Mouse (Mus musculus) CH12.LX (cell line): Measurements from ENCODE around the gene Ccdc40. TPM values are rescaled to one million over a fixed set of nuclear protein-coding genes. Genes with fewer than 3 reads are reported as not detected.
"Not testable (repeated sequence)": the region's sequence is repeated elsewhere in the genome, so short reads cannot be mapped to it uniquely, and the experiment has no call there.

Experiments
- DNase-seq: peaks from one replicate; pipeline ENCODE4 v3.0.0-alpha.2; 2013; ENCODE audit errors: extremely low read depth
- H3K27ac ChIP-seq: 2 replicates; pipeline ENCODE4 v1.5.1; 2012; ENCODE audit warnings: low read depth, mild to moderate bottlenecking, control low read depth, moderate library complexity; ENCODE audit not compliant: insufficient read depth
- H3K27me3 ChIP-seq: replicated peaks from 2 replicates; pipeline ENCODE3; 2012; ENCODE audit warnings: inconsistent platforms
- H3K36me3 ChIP-seq, 2 experiments: replicated peaks in 1 of 2; 2 replicates each; pipeline versions ENCODE3 to v1.6.1; 2012; ENCODE audit warnings: inconsistent platforms in 1 of 2, low read length in 1 of 2, mild to moderate bottlenecking in 1 of 2, mixed read lengths in 1 of 2, moderate library complexity in 1 of 2; ENCODE audit not compliant: control insufficient read depth in 1 of 2, insufficient read depth in 1 of 2
- H3K4me1 ChIP-seq, 2 experiments: 2 replicates each; pipeline ENCODE4 v1.6.1; 2012; ENCODE audit warnings: inconsistent platforms in 1 of 2, moderate library complexity in 1 of 2; ENCODE audit not compliant: insufficient read depth in 2 of 2, control insufficient read depth in 1 of 2
- H3K4me2 ChIP-seq: 2 replicates; pipeline ENCODE4 v1.6.1; 2012; ENCODE audit warnings: low read depth, mild to moderate bottlenecking, control low read depth; ENCODE audit not compliant: poor library complexity, insufficient read depth, severe bottlenecking
- H3K4me3 ChIP-seq, 3 experiments: fragments of 150-350 bp in 1 of 3; sonication (generic) in 1 of 3; replicated peaks in 1 of 3; 2 replicates each; pipeline versions ENCODE3 to v1.5.1; 2011 to 2012; ENCODE audit warnings: low read depth in 2 of 3, low read length in 2 of 3, mild to moderate bottlenecking in 2 of 3, moderate library complexity in 2 of 3, control low read depth in 1 of 3, improper control_type of control experiment in 1 of 3, inconsistent platforms in 1 of 3, mixed read lengths in 1 of 3; ENCODE audit not compliant: poor library complexity in 1 of 3
- H3K79me2 ChIP-seq: replicated peaks from 2 replicates; pipeline ENCODE4 v1.6.1; 2012; ENCODE audit warnings: mild to moderate bottlenecking, moderate library complexity; ENCODE audit not compliant: control insufficient read depth, poor library complexity, insufficient read depth, severe bottlenecking; ENCODE audit errors: extremely low read depth
- H3K9ac ChIP-seq: 2 replicates; pipeline ENCODE4 v1.6.1; 2012; ENCODE audit warnings: low read depth, mild to moderate bottlenecking, control low read depth, moderate library complexity; ENCODE audit not compliant: insufficient read depth
- H3K9me3 ChIP-seq: replicated peaks from 2 replicates; pipeline ENCODE3; 2012; ENCODE audit warnings: low read length, inconsistent platforms, mixed read lengths
- ELF1 ChIP-seq: IDR thresholded peaks from 2 replicates; pipeline ENCODE4 v1.6.1; 2014; ENCODE audit warnings: low read depth, mild to moderate bottlenecking, inconsistent platforms, low read length, improper control_type of control experiment
- JUND ChIP-seq: conservative IDR thresholded peaks from 2 replicates; pipeline ENCODE4 v1.6.1; 2011; ENCODE audit warnings: low read depth, low read length, improper control_type of control experiment
- POLR2A ChIP-seq: IDR thresholded peaks from 2 replicates; pipeline ENCODE4 v1.6.1; 2011; ENCODE audit warnings: low read depth, mild to moderate bottlenecking, improper control_type of control experiment, low read length
- POLR2AphosphoS2 ChIP-seq: IDR thresholded peaks from 2 replicates; pipeline ENCODE4 v1.6.1; 2011; ENCODE audit warnings: low read depth, low read length, improper control_type of control experiment
- SIN3A ChIP-seq: IDR thresholded peaks from 2 replicates; pipeline ENCODE4 v1.6.1; 2012; ENCODE audit warnings: low read length, improper control_type of control experiment, inconsistent platforms
- ZMIZ1 ChIP-seq: IDR thresholded peaks from 2 replicates; pipeline ENCODE4 v1.6.1; 2012; ENCODE audit warnings: low read depth, mild to moderate bottlenecking, inconsistent platforms, low read length, improper control_type of control experiment
- dilution Hi-C: fragments of 300-500 bp; cut with MboI; formaldehyde crosslinking; loops from 2 replicates; pipeline ENCODE4 v1.14.3; 2020; ENCODE audit warnings: low sequenced_read_pairs; ENCODE audit not compliant: extremely low pct_unique_long_range_greater_than_20kb, extremely low pct_ligation_motif_present
- in situ Hi-C: fragments of 300-500 bp; cut with MboI; formaldehyde crosslinking; loops from 3 replicates; pipeline ENCODE4 v1.14.3; 2019; ENCODE audit warnings: low sequenced_read_pairs, low pct_ligation_motif_present, low pct_unique_long_range_greater_than_20kb, mixed read lengths
- polyA plus RNA-seq: library from polyadenylated mRNA; unstranded; fragments of >175 nt; gene quantifications from 2 replicates; pipeline ENCODE4 v1.2.1, GENCODE M21; 2012; ENCODE audit warnings: low read depth; ENCODE audit not compliant: insufficient read length
- total RNA-seq, 2 experiments: library from RNA; depleted of rRNA; stranded (reverse); fragments of 300-350 nt in 1 of 2; fragments of >200 nt in 1 of 2; gene quantifications; 2 replicates each; pipeline ENCODE4 v1.2.3; 2012 to 2014

Gene Ccdc40
- total and polyA plus RNA-seq, 3 experiments, result 0.97 to 1.4 (median 1.3) TPM

DNA sequence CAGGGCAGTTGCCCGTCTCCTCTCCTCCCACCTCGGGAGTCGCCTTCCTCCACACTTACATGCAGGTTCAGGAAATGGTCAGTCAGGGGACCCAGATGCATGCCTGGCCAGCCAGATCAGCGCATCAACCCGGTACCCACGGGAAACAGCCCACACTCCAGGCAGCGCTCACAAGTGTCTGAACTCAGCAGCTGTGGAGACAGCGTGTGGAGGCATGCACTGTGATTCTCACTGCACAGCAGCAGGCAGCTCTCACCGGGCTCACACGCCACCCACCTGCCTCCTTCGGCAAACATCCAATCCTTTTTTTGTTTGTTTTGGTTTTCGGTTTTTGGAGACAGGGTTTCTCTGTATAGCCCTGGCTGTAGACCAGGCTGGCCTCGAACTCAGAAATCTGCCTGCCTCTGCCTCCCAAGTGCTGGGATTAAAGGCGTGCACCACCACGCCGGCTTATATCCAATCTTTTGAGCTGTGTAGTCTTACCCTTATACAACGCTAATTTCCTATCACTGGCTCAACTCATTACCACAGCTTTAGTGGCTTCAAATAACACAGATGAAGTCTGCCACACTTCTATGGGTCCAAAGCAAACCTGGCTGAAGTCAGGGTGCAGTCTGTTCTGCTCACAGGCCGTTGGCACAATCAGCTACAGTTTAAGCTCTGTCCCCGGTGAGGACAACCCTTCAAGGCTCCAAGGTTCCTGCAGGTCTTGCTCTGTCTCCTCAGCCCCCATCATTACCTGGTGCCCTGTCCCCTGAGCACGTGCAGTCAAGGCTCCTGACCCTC lies 59.0 kb downstream of the Ccdc40 start:
- H3K9me3 ChIP-seq, result no peaks in the 10 kb centered on the region
- no peak overlapping the region for H3K27ac ChIP-seq
- no peaks in the 10 kb centered on the region for H3K4me1 ChIP-seq
- no peak for TF ChIP-seq ZMIZ1
- peak; percentile 26; the same call in 1 of the 2 replicates for TF ChIP-seq POLR2A
- TF ChIP-seq, all 38 proteins: peak for 1
- H3K4me2 ChIP-seq, result no peak overlapping the region
- in situ Hi-C loops, result no loop called here
- dilution Hi-C loops, result no loop called here
- H3K79me2 ChIP-seq, result no peaks in the 10 kb centered on the region
- no peaks in the 10 kb centered on the region for H3K27me3 ChIP-seq
- H3K4me3 ChIP-seq, result no peak overlapping the region
- DNase-seq, result no peak
- no peak overlapping the region for H3K9ac ChIP-seq
- peaks cover 90 to 93% of the 10 kb centered on the region in 2 experiments for H3K36me3 ChIP-seq

DNA sequence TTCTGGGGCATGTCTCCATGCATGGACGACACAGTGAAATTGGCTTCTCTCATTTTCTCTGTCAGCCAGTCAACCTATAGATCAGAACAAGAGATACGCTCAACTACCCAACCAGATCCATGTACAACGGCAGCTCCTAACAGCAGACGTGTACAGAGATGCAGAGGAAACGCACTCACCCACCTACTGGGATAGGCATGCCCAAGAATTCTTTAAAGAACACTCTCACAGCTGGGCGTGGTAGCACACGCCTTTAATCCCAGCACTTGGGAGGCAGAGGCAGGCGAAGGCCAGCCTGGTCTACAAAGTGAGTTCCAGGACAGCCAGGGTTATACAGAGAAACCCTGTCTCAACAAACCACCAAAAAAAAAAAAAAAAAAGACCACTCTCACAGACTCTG lies 64.5 kb downstream of the Ccdc40 start:
- H3K9ac ChIP-seq, DNase-seq, H3K4me3 ChIP-seq, H3K4me1 ChIP-seq, H3K27ac ChIP-seq, dilution Hi-C loops, H3K4me2 ChIP-seq, H3K27me3 ChIP-seq, in situ Hi-C loops, H3K9me3 ChIP-seq: not testable (repeated sequence)
- Histone ChIP-seq H3K79me2 (peaks cover 22% of the 10 kb centered on the region), H3K36me3 (peaks cover 93 to 96% of the 10 kb centered on the region in 2 experiments)

DNA sequence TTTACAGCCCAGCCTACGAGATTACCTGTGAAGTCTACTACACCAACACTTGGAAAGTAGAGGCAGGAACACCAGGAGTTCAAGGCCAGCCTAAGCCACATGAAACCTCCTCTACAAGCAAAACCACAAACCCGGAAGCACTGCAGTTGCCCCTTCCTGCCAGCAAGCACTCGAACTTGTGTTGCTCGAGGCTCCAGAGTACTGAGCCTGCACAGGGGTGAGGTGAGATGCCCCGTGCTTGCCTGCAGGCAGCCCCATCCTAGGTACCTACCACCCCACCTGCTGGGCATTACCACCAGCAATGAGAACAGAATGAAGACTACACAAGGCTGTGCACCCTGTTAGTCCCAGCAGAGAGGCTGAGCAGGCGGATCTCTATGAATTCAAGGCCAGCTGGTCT lies 69.6 kb downstream of the Ccdc40 start:
- H3K4me3 ChIP-seq, result peak overlapping the region in 2 of 3 experiments; percentile 7 to 89
- H3K27me3 ChIP-seq, result peaks cover 24% of the 10 kb centered on the region
- peaks cover 50 to 53% of the 10 kb centered on the region in 2 experiments for H3K36me3 ChIP-seq
- no peak; the same call in 1 of the 2 replicates for TF ChIP-seq SIN3A
- no peak for TF ChIP-seq POLR2AphosphoS2
- TF ChIP-seq JUND, result no peak
- peak; percentile 61 for TF ChIP-seq ELF1
- TF ChIP-seq, all 38 proteins: peak for 1
- peak; percentile 33 for DNase-seq
- no peaks in the 10 kb centered on the region for H3K9me3 ChIP-seq
- H3K27ac ChIP-seq, result no peak overlapping the region
- dilution Hi-C loops, result no loop called here
- peak overlapping the region; percentile 97 for H3K4me2 ChIP-seq
- in situ Hi-C loops, result no loop called here
- H3K79me2 ChIP-seq, result peaks cover 41% of the 10 kb centered on the region
- H3K4me1 ChIP-seq, result peaks cover 7 to 21% of the 10 kb centered on the region in 2 experiments
- peak overlapping the region; percentile 93 for H3K9ac ChIP-seq
